Mouse (Mus musculus): ENCODE results near the gene Cyp4f18. TPM values are rescaled to one million over a fixed set of nuclear protein-coding genes. Genes with fewer than 3 reads are reported as not detected.
A peak's percentile ranks its signal among the peaks of the same experiment; 100 is the strongest.

Gene Cyp4f18
- total and polyA plus RNA-seq, 3 experiments, result 0.08 TPM; not detected in 2

DNA sequence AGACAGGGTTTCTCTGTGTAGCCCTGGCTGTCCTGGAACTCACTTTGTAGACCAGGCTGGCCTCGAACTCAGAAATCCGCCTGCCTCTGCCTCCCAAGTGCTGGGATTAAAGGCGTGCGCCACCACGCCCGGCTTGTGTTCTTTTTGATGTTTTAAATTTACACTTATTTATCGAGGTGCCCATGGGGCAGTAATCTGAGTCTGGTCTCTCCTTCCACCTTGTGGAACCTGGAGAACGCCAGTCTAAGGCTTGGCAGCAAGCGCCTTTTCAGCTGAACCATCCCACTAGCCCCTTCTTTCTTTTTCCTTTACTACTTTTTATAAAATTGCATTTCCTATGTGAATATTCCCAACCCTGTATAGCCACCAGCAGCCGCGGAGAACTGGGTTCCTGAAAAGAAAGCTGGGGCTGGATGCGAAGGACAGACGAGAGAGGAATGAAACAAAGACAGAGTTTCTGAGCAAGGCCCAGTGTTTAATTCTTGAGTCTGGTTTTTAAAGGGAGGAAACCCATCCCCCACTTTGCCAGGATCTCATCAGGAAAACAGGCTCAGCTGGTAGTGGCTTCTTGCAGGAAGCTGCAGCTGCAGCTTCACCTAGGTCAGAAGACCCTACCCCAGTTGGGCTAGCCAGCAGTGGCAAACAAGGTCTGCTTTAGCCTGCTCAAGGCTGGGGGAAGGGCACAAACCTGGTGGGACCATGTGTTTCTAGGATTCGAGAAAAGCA lies 57.8 kb downstream of the Cyp4f18 start:
- peak overlapping the region; percentile 86 for H3K27ac ChIP-seq (ENCODE audit: control insufficient read depth, low read depth, low read length)
- H3K79me2 ChIP-seq (ENCODE audit: control insufficient read depth, insufficient read depth, low read length, poor library complexity), result peaks cover 39% of the 10 kb centered on the region
- no peaks in the 10 kb centered on the region for H3K27me3 ChIP-seq (ENCODE audit: control insufficient read depth in 1 of 2, insufficient read depth in 2 of 2, low read length in 2 of 2)
- H3K36me3 ChIP-seq (ENCODE audit: control insufficient read depth in 1 of 2, insufficient read depth in 2 of 2, low read length in 2 of 2), result peaks cover 6 to 25% of the 10 kb centered on the region in 2 experiments; a peak in 3 of 4 replicates
- H3K4me1 ChIP-seq (ENCODE audit: control insufficient read depth in 1 of 2, insufficient read depth in 2 of 2, low read length in 2 of 2), result peaks cover 7 to 25% of the 10 kb centered on the region in 2 experiments; a peak in 3 of 4 replicates
- H3K9ac ChIP-seq (ENCODE audit: control insufficient read depth, low read depth, low read length, poor library complexity, severe bottlenecking), result peak overlapping the region; percentile 98
- H3K9me3 ChIP-seq (replicated peaks; ENCODE audit: insufficient read depth, low read length), result no peaks in the 10 kb centered on the region
- peak overlapping the region; percentile 86 to 100 for H3K4me3 ChIP-seq (ENCODE audit: control insufficient read depth in 1 of 2, insufficient read depth in 1 of 2, low read depth in 2 of 2, low read length in 2 of 2)
- TF ChIP-seq JUND (IDR thresholded peaks at IDR 0.05; ENCODE audit: low read depth, low read length) (no peak), POLR2AphosphoS5 (IDR thresholded peaks at IDR 0.05; ENCODE audit: borderline replicate concordance, low read depth, low read length) (no peak), UBTF (IDR thresholded peaks at IDR 0.05; ENCODE audit: borderline replicate concordance, insufficient read depth, low read depth, low read length) (no peak), TAL1 (IDR thresholded peaks at IDR 0.05; ENCODE audit: low read length) (no peak), GATA1 (IDR thresholded peaks at IDR 0.05; ENCODE audit: low read depth, low read length) (no peak), POLR2AphosphoS2 (IDR thresholded peaks at IDR 0.05; ENCODE audit: low read length) (no peak), TBP (IDR thresholded peaks at IDR 0.05; ENCODE audit: low read depth, low read length) (0 out of 2 replicates have a peak, but pooled peaks have one; percentile 26), CTCF (IDR thresholded peaks at IDR 0.05 in 2 of 3, conservative IDR thresholded peaks at IDR 0.05 in 1 of 3; ENCODE audit: control insufficient read depth in 1 of 3, insufficient read depth in 1 of 3, low read depth in 2 of 3, low read length in 3 of 3, poor library complexity in 1 of 3, severe bottlenecking in 1 of 3) (no peak), NELFE (IDR thresholded peaks at IDR 0.05; ENCODE audit: low read depth, low read length) (no peak)
- peak; percentile 43 for DNase-seq (ENCODE audit: low read depth, low spot score)

- Histone ChIP-seq H3K27ac (ENCODE audit: control insufficient read depth, low read depth, low read length) (peak within 1 kb of the TSS; percentile 93), H3K4me1 (ENCODE audit: control insufficient read depth in 1 of 2, insufficient read depth in 2 of 2, low read length in 2 of 2) (peaks cover 7 to 25% of the 10 kb centered on the region in 2 experiments; a peak in 3 of 4 replicates), H3K27me3 (ENCODE audit: control insufficient read depth in 1 of 2, insufficient read depth in 2 of 2, low read length in 2 of 2) (no peaks in the 10 kb centered on the region), H3K9me3 (replicated peaks; ENCODE audit: insufficient read depth, low read length) (no peaks in the 10 kb centered on the region), H3K79me2 (ENCODE audit: control insufficient read depth, insufficient read depth, low read length, poor library complexity) (peaks cover 39% of the 10 kb centered on the region), H3K36me3 (ENCODE audit: control insufficient read depth in 1 of 2, insufficient read depth in 2 of 2, low read length in 2 of 2) (peaks cover 5 to 25% of the 10 kb centered on the region in 2 experiments; a peak in 3 of 4 replicates), H3K9ac (ENCODE audit: control insufficient read depth, low read depth, low read length, poor library complexity, severe bottlenecking) (peak within 1 kb of the TSS; percentile 98), H3K4me3 (ENCODE audit: control insufficient read depth in 1 of 2, insufficient read depth in 1 of 2, low read depth in 2 of 2, low read length in 2 of 2) (peak within 1 kb of the TSS; percentile 93 to 100)
- peak; percentile 99 for DNase-seq (ENCODE audit: low read depth, low spot score)
- peak; percentile 92 for TF ChIP-seq POLR2AphosphoS2 (IDR thresholded peaks at IDR 0.05; ENCODE audit: low read length)
- peak; percentile 85 for TF ChIP-seq TBP (IDR thresholded peaks at IDR 0.05; ENCODE audit: low read depth, low read length)
- peak; percentile 96 for TF ChIP-seq MXI1 (IDR thresholded peaks at IDR 0.05; ENCODE audit: low read depth, low read length)
- no peak for TF ChIP-seq ZKSCAN1 (IDR thresholded peaks at IDR 0.05; ENCODE audit: low read depth, low read length)
- no peak for TF ChIP-seq GATA1 (IDR thresholded peaks at IDR 0.05; ENCODE audit: low read depth, low read length)
- peak; percentile 47; the same call in 1 of the 2 replicates for TF ChIP-seq KAT2A (conservative IDR thresholded peaks at IDR 0.05; ENCODE audit: low read depth, low read length)
- peak; percentile 58 for TF ChIP-seq TCF12 (IDR thresholded peaks at IDR 0.05; ENCODE audit: low read depth, low read length)
- no peak for TF ChIP-seq EP300 (IDR thresholded peaks at IDR 0.05; ENCODE audit: low read depth in 1 of 2, low read length in 2 of 2)
- no peak for TF ChIP-seq POLR2AphosphoS5 (IDR thresholded peaks at IDR 0.05; ENCODE audit: borderline replicate concordance, low read depth, low read length)
- peak; percentile 93 to 97 for TF ChIP-seq POLR2A (IDR thresholded peaks at IDR 0.05; ENCODE audit: control insufficient read depth in 1 of 2, insufficient read depth in 1 of 2, low read depth in 1 of 2, low read length in 2 of 2, poor library complexity in 1 of 2)
- TF ChIP-seq ZMIZ1 (IDR thresholded peaks at IDR 0.05; ENCODE audit: low read depth, low read length), result peak; percentile 93
- no peak for TF ChIP-seq SMC3 (IDR thresholded peaks at IDR 0.05; ENCODE audit: low read depth, low read length)
- peak; percentile 36; the same call in 1 of the 2 replicates for TF ChIP-seq JUND (IDR thresholded peaks at IDR 0.05; ENCODE audit: low read depth, low read length)
- TF ChIP-seq MAX (IDR thresholded peaks at IDR 0.05; ENCODE audit: low read length), result peak; percentile 87
- 0 out of 2 replicates have a peak, but pooled peaks have one; percentile 76 for TF ChIP-seq CHD1 (IDR thresholded peaks at IDR 0.05; ENCODE audit: low read depth, low read length)
- TF ChIP-seq MAZ (IDR thresholded peaks at IDR 0.05; ENCODE audit: low read depth, low read length), result peak; percentile 30; the same call in 1 of the 2 replicates
- peak; percentile 98 for TF ChIP-seq NELFE (IDR thresholded peaks at IDR 0.05; ENCODE audit: low read depth, low read length)
- no peak for TF ChIP-seq USF1 (IDR thresholded peaks at IDR 0.05; ENCODE audit: low read depth, low read length)
- TF ChIP-seq ETS1 (IDR thresholded peaks at IDR 0.05; ENCODE audit: low read depth, low read length), result no peak
- TF ChIP-seq NRF1 (IDR thresholded peaks at IDR 0.05; ENCODE audit: insufficient read depth, low read depth, low read length, poor library complexity, severe bottlenecking), result peak; percentile 59; the same call in 1 of the 2 replicates
- no peak for TF ChIP-seq TAL1 (IDR thresholded peaks at IDR 0.05; ENCODE audit: low read length)
- TF ChIP-seq BHLHE40 (IDR thresholded peaks at IDR 0.05; ENCODE audit: borderline replicate concordance, low read depth, low read length), result no peak
- TF ChIP-seq HCFC1 (IDR thresholded peaks at IDR 0.05; ENCODE audit: low read depth, low read length), result peak; percentile 82
- peak; percentile 59; the same call in 1 of the 2 replicates for TF ChIP-seq E2F4 (IDR thresholded peaks at IDR 0.05; ENCODE audit: borderline replicate concordance, low read depth, low read length)
- TF ChIP-seq MAFK (IDR thresholded peaks at IDR 0.05; ENCODE audit: borderline replicate concordance, low read depth, low read length), result no peak
Measured at GRCm38 (mm10) chr8:71950482-71951221, 58.8 kb downstream of the Cyp4f18 start, which contains the start of gene Zfp961. TSS of gene Zfp961 (plus strand) at chr8:71951038.

Measured in MEL (cell line).